Mouse (Mus musculus): ENCODE data around the gene Mob1b. TPM values are rescaled to one million over a fixed set of nuclear protein-coding genes. Genes with fewer than 3 reads are reported as not detected.
A peak's percentile ranks its signal among the peaks of the same experiment; 100 is the strongest.

Mob1b gene
- polyA plus RNA-seq, 2 experiments = 11.3 to 11.6 TPM

DNA sequence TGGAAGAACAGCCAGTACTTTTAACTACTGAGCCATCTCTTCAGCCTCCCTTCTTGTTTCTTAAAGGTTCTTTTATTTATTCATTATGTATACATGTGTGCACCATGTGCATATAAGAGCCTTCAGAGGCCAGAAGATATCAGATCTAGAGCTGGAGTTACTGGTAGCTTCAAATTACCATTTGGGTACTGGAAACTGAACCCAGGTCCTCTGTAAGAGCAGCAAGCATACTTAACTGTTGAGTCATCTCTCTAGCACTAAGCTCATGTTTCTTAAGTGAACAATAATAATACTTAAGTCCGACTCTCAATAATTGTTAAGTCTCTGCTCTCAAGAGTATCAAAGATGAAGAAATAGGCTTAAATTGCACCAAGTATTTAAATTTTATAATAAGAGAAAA lies 27.1 kb downstream of the Mob1b start:
- Histone ChIP-seq H3K27ac (replicated peaks; ENCODE audit: low read depth, low read length) (no peak overlapping the region), H3K9ac (ENCODE audit: low read depth, low read length, severe bottlenecking) (no peak overlapping the region), H3K27me3 (ENCODE audit: control insufficient read depth, insufficient read depth, low read length) (no peaks in the 10 kb centered on the region), H3K36me3 (ENCODE audit: control insufficient read depth, insufficient read depth, low read length) (peaks cover 11% of the 10 kb centered on the region), H3K4me2 (replicated peaks; ENCODE audit: low read depth, low read length, severe bottlenecking) (no peak overlapping the region), H3K9me3 (ENCODE audit: control insufficient read depth, low read length) (no peaks in the 10 kb centered on the region), H3K4me3 (replicated peaks; ENCODE audit: low read length) (no peak overlapping the region), H3K4me1 (ENCODE audit: control insufficient read depth, insufficient read depth, low read length) (no peaks in the 10 kb centered on the region)
- DNase-seq (ENCODE audit: low spot score) (no peak), ATAC-seq (ENCODE audit: low FRiP score, low read depth) (no peak)
- no peak for TF ChIP-seq POLR2A (IDR thresholded peaks at IDR 0.05; ENCODE audit: borderline replicate concordance, extremely low read depth, insufficient read depth, insufficient read length)
- 77% methylated on average over 1 of the region's 1 CpGs for WGBS

DNA sequence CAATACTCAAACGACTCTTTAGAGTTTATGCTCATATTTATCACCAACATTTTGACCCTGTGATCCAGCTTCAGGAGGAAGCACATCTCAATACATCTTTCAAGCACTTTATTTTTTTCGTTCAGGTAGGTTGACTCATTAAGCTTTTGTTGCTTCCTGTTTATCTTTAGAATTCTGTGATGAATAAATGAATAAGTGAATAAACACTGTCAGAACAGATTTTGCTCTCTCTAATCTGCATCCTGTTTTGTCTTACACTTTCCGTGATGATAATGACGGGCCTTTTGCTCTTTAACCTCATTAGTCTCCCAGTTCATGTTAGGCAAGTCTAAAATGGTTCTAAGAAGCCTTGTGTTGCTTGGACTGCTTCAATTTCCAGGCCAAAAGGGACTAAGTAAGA lies 32.5 kb downstream of the Mob1b start:
- no peak overlapping the region for H3K27ac ChIP-seq (replicated peaks; ENCODE audit: low read depth, low read length)
- TF ChIP-seq POLR2A (IDR thresholded peaks at IDR 0.05; ENCODE audit: borderline replicate concordance, extremely low read depth, insufficient read depth, insufficient read length) = no peak
- WGBS = 88% methylated on average over 4 of the region's 4 CpGs
- peaks cover 14% of the 10 kb centered on the region for H3K36me3 ChIP-seq (ENCODE audit: control insufficient read depth, insufficient read depth, low read length)
- no peak overlapping the region for H3K4me2 ChIP-seq (replicated peaks; ENCODE audit: low read depth, low read length, severe bottlenecking)
- no peak overlapping the region for H3K4me3 ChIP-seq (replicated peaks; ENCODE audit: low read length)
- no peaks in the 10 kb centered on the region for H3K27me3 ChIP-seq (ENCODE audit: control insufficient read depth, insufficient read depth, low read length)
- no peak overlapping the region for H3K9ac ChIP-seq (ENCODE audit: low read depth, low read length, severe bottlenecking)
- ATAC-seq (ENCODE audit: low FRiP score, low read depth) = no peak
- no peaks in the 10 kb centered on the region for H3K9me3 ChIP-seq (ENCODE audit: control insufficient read depth, low read length)
- H3K4me1 ChIP-seq (ENCODE audit: control insufficient read depth, insufficient read depth, low read length) = no peaks in the 10 kb centered on the region
- DNase-seq (ENCODE audit: low spot score) = no peak

DNA sequence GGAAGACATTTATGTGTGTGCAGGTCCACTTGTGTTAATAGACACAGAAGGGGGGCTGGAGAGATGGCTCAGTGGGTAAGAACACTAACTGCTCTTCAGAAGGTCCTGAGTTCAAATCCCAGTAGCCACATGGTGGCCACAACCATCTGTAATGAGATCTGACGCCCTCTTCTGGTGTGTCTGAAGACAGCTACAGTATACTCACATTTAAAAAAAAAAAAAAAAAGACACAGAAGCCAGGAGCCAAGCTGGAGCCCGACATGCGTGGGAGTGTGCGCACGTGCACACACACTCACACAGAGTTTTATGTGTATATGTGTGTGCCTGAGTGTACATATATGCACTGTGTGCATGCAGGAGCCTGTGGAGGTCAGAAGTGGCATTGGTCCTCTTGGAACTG lies 42.0 kb downstream of the Mob1b start:
- ATAC-seq (ENCODE audit: low FRiP score, low read depth) (no peak), DNase-seq (ENCODE audit: low spot score) (no peak)
- Histone ChIP-seq H3K9me3 (ENCODE audit: control insufficient read depth, low read length) (no peaks in the 10 kb centered on the region), H3K9ac (ENCODE audit: low read depth, low read length, severe bottlenecking) (no peak overlapping the region), H3K4me2 (replicated peaks; ENCODE audit: low read depth, low read length, severe bottlenecking) (no peak overlapping the region), H3K27me3 (ENCODE audit: control insufficient read depth, insufficient read depth, low read length) (no peaks in the 10 kb centered on the region), H3K4me1 (ENCODE audit: control insufficient read depth, insufficient read depth, low read length) (peaks cover 11% of the 10 kb centered on the region), H3K4me3 (replicated peaks; ENCODE audit: low read length) (no peak overlapping the region), H3K36me3 (ENCODE audit: control insufficient read depth, insufficient read depth, low read length) (no peaks in the 10 kb centered on the region), H3K27ac (replicated peaks; ENCODE audit: low read depth, low read length) (no peak overlapping the region)
- no peak for TF ChIP-seq POLR2A (IDR thresholded peaks at IDR 0.05; ENCODE audit: borderline replicate concordance, extremely low read depth, insufficient read depth, insufficient read length)
- WGBS = 91% methylated on average over 5 of the region's 5 CpGs

DNA sequence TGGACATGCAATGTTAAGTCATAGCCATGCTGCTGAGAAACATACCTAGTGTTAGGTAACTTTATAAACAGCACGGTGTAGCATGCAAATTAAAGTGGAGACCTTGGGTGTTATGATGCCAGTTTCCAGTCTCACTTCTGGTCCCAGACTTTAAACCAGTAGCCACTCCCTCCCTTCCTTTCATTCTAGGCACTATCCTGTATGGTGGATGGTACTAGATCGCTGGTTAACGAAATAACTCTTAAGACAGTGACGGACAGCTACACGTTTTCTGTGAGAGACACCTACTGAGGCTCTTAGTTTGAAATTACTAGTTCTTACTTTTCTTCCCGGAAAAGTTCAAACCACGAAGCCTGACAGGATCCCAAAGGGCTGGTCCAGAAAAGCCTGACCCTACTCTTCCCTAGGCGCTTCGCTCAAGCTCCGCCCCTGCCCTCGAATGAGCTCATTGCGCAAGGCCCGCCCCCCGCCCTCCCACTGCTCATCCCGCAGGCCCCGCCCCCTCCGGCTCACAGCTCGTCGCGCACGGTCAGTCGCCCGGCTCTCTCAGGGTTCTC lies 43.9 kb downstream of the Mob1b start:
- Histone ChIP-seq H3K36me3 (ENCODE audit: control insufficient read depth, insufficient read depth, low read length) (peaks cover 2% of the 10 kb centered on the region), H3K9me3 (ENCODE audit: control insufficient read depth, low read length) (no peaks in the 10 kb centered on the region), H3K4me1 (ENCODE audit: control insufficient read depth, insufficient read depth, low read length) (peaks cover 11% of the 10 kb centered on the region), H3K4me2 (replicated peaks; ENCODE audit: low read depth, low read length, severe bottlenecking) (peak overlapping the region; percentile 56), H3K27me3 (ENCODE audit: control insufficient read depth, insufficient read depth, low read length) (no peaks in the 10 kb centered on the region), H3K27ac (replicated peaks; ENCODE audit: low read depth, low read length) (peak overlapping the region; percentile 82), H3K9ac (ENCODE audit: low read depth, low read length, severe bottlenecking) (peak overlapping the region; percentile 82), H3K4me3 (replicated peaks; ENCODE audit: low read length) (peak overlapping the region; percentile 74)
- ATAC-seq (ENCODE audit: low FRiP score, low read depth) = peak; percentile 28
- no peak for DNase-seq (ENCODE audit: low spot score)
- 3% methylated on average over 23 of the region's 23 CpGs for WGBS
- TF ChIP-seq POLR2A (IDR thresholded peaks at IDR 0.05; ENCODE audit: borderline replicate concordance, extremely low read depth, insufficient read depth, insufficient read length) = no peak

DNA sequence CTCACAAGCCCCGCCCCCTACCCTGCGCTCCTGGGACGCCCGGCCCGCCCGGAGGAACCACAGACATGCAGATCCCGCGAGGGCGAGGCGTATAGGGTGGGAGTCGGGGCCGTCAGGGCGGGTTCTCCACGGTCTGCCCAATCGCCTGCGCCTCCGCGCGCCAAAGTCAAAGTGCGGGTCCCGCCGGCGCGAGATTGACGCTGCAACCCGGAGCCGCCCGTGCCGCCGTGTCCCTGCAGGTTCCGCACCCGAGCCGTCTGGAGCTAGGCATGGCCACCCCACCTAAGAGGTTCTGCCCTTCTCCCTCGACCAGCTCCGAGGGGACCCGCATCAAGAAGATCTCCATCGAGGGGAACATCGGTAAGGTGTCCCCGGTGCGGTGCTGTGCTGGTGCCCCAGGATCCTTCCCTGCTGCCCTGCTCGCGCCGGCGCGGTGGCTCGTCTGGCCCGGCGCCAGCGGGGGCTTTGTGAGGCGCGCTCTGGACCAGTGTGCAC lies 44.4 kb downstream of the Mob1b start, which contains the start of gene Dck:
Gene Dck, plus strand, starts transcription at position 10 of the 495 bp plus-strand sequence.
- Histone ChIP-seq H3K36me3 (ENCODE audit: control insufficient read depth, insufficient read depth, low read length) (peaks cover 5% of the 10 kb centered on the region), H3K4me1 (ENCODE audit: control insufficient read depth, insufficient read depth, low read length) (peaks cover 11% of the 10 kb centered on the region), H3K27me3 (ENCODE audit: control insufficient read depth, insufficient read depth, low read length) (no peaks in the 10 kb centered on the region), H3K4me3 (replicated peaks; ENCODE audit: low read length) (peak within 1 kb of the TSS; percentile 74), H3K9me3 (ENCODE audit: control insufficient read depth, low read length) (no peaks in the 10 kb centered on the region), H3K4me2 (replicated peaks; ENCODE audit: low read depth, low read length, severe bottlenecking) (peak within 1 kb of the TSS; percentile 56), H3K27ac (replicated peaks; ENCODE audit: low read depth, low read length) (peak within 1 kb of the TSS; percentile 82), H3K9ac (ENCODE audit: low read depth, low read length, severe bottlenecking) (peak within 1 kb of the TSS; percentile 82)
- 3% methylated on average over 50 of the region's 51 CpGs for WGBS
- ATAC-seq (ENCODE audit: low FRiP score, low read depth) (peak; percentile 98), DNase-seq (ENCODE audit: low spot score) (peak; percentile 97)
- no peak for TF ChIP-seq POLR2A (IDR thresholded peaks at IDR 0.05; ENCODE audit: borderline replicate concordance, extremely low read depth, insufficient read depth, insufficient read length)
